Mouse (Mus musculus): ENCODE results near the gene Rundc1. TPM values are rescaled to one million over a fixed set of nuclear protein-coding genes. Genes with fewer than 3 reads are reported as not detected.

The Rundc1 gene
- total and polyA plus RNA-seq, 3 experiments, result 6.8 to 13.5 (median 10.7) TPM

DNA sequence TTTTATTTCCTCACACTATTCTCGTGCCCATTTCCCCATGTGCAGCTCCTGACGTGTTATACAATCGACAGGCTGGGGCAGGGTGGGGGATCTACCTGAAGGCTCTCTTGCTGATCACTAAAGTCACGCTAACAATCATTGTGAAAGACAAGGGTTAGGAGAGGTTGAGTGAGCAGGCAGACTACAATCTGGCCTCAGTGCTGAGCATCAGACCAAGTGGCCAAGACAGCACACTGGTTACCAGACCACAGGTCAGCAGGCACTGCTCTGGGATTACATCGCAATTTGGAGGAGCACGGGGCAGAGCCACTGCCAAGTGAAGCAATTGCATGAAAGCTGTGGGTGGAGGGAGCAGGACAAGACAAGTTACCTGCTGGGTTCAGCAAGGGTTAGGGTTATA lies 46.0 kb upstream of the Rundc1 start:
- H3K27ac ChIP-seq (ENCODE audit: insufficient read depth, low read depth), result no peak overlapping the region
- H3K9ac ChIP-seq (ENCODE audit: insufficient read depth, low read depth), result no peak overlapping the region
- dilution Hi-C loops (cut with MboI; ENCODE audit: extremely low pct_ligation_motif_present, extremely low pct_unique_long_range_greater_than_20kb, low sequenced_read_pairs), result no loop called here
- H3K4me1 ChIP-seq (ENCODE audit: control insufficient read depth in 1 of 2, insufficient read depth in 2 of 2), result peaks cover 12 to 24% of the 10 kb centered on the region in 2 experiments
- no peaks in the 10 kb centered on the region for H3K79me2 ChIP-seq (replicated peaks; ENCODE audit: control insufficient read depth, extremely low read depth, insufficient read depth, poor library complexity, severe bottlenecking)
- H3K4me3 ChIP-seq (replicated peaks in 1 of 3; ENCODE audit: low read depth in 2 of 3, low read length in 2 of 3, poor library complexity in 1 of 3), result no peak overlapping the region
- no peaks in the 10 kb centered on the region for H3K9me3 ChIP-seq (replicated peaks; ENCODE audit: low read length)
- no peaks in the 10 kb centered on the region for H3K36me3 ChIP-seq (replicated peaks in 1 of 2; ENCODE audit: control insufficient read depth in 1 of 2, insufficient read depth in 1 of 2, low read length in 1 of 2)
- H3K4me2 ChIP-seq (ENCODE audit: insufficient read depth, low read depth, poor library complexity, severe bottlenecking), result no peak overlapping the region
- TF ChIP-seq POLR2AphosphoS2 (IDR thresholded peaks at IDR 0.05; ENCODE audit: low read depth, low read length) (no peak), MEF2A (IDR thresholded peaks at IDR 0.05; ENCODE audit: borderline replicate concordance, low read depth, low read length) (no peak), ZC3H11A (IDR thresholded peaks at IDR 0.05; ENCODE audit: low read depth, low read length) (no peak), CHD1 (IDR thresholded peaks at IDR 0.05; ENCODE audit: low read depth, low read length) (no peak)
- H3K27me3 ChIP-seq (replicated peaks), result no peaks in the 10 kb centered on the region
- in situ Hi-C loops (cut with MboI; ENCODE audit: low pct_ligation_motif_present, low pct_unique_long_range_greater_than_20kb, low sequenced_read_pairs), result no loop called here
- DNase-seq (ENCODE audit: extremely low read depth), result no peak

DNA sequence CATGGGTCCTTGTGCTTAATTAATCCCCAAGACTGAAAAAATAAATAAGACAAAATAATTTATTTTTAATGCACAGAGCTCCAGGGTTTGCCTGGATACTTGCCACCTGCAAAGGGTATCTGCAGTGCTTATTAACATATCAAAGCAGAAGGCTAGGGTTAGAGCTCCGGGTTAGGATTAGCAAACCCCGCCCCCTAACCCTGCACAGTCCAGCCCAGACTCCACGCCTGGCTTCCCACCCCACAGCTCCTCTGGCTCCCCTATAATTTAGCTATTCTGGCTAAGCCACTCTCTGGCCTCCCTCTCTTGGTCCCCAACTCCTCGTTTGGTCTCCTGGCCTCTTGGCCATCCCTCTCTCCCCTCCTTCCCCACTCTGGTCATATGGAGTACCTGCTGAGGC lies 43.1 kb upstream of the Rundc1 start:
- no peaks in the 10 kb centered on the region for H3K36me3 ChIP-seq (replicated peaks in 1 of 2; ENCODE audit: control insufficient read depth in 1 of 2, insufficient read depth in 1 of 2, low read length in 1 of 2)
- no peaks in the 10 kb centered on the region for H3K9me3 ChIP-seq (replicated peaks; ENCODE audit: low read length)
- H3K9ac ChIP-seq (ENCODE audit: insufficient read depth, low read depth), result no peak overlapping the region
- dilution Hi-C loops (cut with MboI; ENCODE audit: extremely low pct_ligation_motif_present, extremely low pct_unique_long_range_greater_than_20kb, low sequenced_read_pairs), result no loop called here
- no peak overlapping the region for H3K27ac ChIP-seq (ENCODE audit: insufficient read depth, low read depth)
- H3K4me1 ChIP-seq (ENCODE audit: control insufficient read depth in 1 of 2, insufficient read depth in 2 of 2), result peaks cover 0 to 5% of the 10 kb centered on the region in 2 experiments; a peak in 1 of 4 replicates
- no peak for DNase-seq (ENCODE audit: extremely low read depth)
- in situ Hi-C loops (cut with MboI; ENCODE audit: low pct_ligation_motif_present, low pct_unique_long_range_greater_than_20kb, low sequenced_read_pairs), result no loop called here
- H3K79me2 ChIP-seq (replicated peaks; ENCODE audit: control insufficient read depth, extremely low read depth, insufficient read depth, poor library complexity, severe bottlenecking), result no peaks in the 10 kb centered on the region
- H3K4me3 ChIP-seq (replicated peaks in 1 of 3; ENCODE audit: low read depth in 2 of 3, low read length in 2 of 3, poor library complexity in 1 of 3), result no peak overlapping the region
- H3K27me3 ChIP-seq (replicated peaks), result no peaks in the 10 kb centered on the region
- H3K4me2 ChIP-seq (ENCODE audit: insufficient read depth, low read depth, poor library complexity, severe bottlenecking), result no peak overlapping the region
- TF ChIP-seq TCF12 (IDR thresholded peaks at IDR 0.05; ENCODE audit: low read depth, low read length) (no peak), MEF2A (IDR thresholded peaks at IDR 0.05; ENCODE audit: borderline replicate concordance, low read depth, low read length) (no peak), POLR2A (IDR thresholded peaks at IDR 0.05; ENCODE audit: low read depth, low read length) (no peak), ZNF384 (IDR thresholded peaks at IDR 0.05; ENCODE audit: low read depth, low read length) (no peak), RCOR1 (conservative IDR thresholded peaks at IDR 0.05; ENCODE audit: low read depth, low read length) (no peak), USF1 (IDR thresholded peaks at IDR 0.05; ENCODE audit: low read depth, low read length) (no peak), MYC (IDR thresholded peaks at IDR 0.05; ENCODE audit: low read depth, low read length) (no peak), JUND (conservative IDR thresholded peaks at IDR 0.05; ENCODE audit: low read depth, low read length) (no peak), ZKSCAN1 (IDR thresholded peaks at IDR 0.05; ENCODE audit: borderline replicate concordance, low read depth, low read length) (no peak), IRF4 (IDR thresholded peaks at IDR 0.05; ENCODE audit: low read depth, low read length) (no peak), CHD2 (IDR thresholded peaks at IDR 0.05; ENCODE audit: low read length) (no peak)

DNA sequence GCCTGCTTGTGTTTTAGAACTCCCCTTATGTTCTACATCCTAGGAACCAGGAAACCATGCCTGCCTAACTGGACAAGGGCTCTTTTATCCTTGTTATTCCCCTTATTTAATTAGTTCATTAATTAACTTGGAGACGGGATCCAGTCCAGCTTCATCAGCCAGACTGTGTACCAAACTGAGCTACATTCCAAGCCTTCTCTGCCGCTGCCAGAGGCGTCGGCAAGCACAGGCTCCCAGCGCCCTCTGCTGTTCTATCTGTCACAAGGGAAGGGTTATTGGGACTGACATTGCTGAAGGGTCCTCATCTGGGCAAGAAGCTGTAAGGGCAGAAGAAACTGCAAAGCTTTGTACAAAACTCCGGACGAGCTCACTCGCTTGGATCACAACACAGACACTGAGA lies 29.8 kb upstream of the Rundc1 start:
- in situ Hi-C loops (cut with MboI; ENCODE audit: low pct_ligation_motif_present, low pct_unique_long_range_greater_than_20kb, low sequenced_read_pairs), result loop anchor here (10.0 kb wide), 1 partner anchor 60 kb away; the partner anchor contains the start of gene Aoc3
- dilution Hi-C loops (cut with MboI; ENCODE audit: extremely low pct_ligation_motif_present, extremely low pct_unique_long_range_greater_than_20kb, low sequenced_read_pairs), result no loop called here
- Histone ChIP-seq H3K9me3 (replicated peaks; ENCODE audit: low read length) (no peaks in the 10 kb centered on the region), H3K9ac (ENCODE audit: insufficient read depth, low read depth) (no peak overlapping the region), H3K4me2 (ENCODE audit: insufficient read depth, low read depth, poor library complexity, severe bottlenecking) (no peak overlapping the region), H3K4me1 (ENCODE audit: control insufficient read depth in 1 of 2, insufficient read depth in 2 of 2) (peaks cover 3 to 5% of the 10 kb centered on the region in 2 experiments; a peak in 3 of 4 replicates), H3K27me3 (replicated peaks) (no peaks in the 10 kb centered on the region), H3K27ac (ENCODE audit: insufficient read depth, low read depth) (no peak overlapping the region), H3K79me2 (replicated peaks; ENCODE audit: control insufficient read depth, extremely low read depth, insufficient read depth, poor library complexity, severe bottlenecking) (no peaks in the 10 kb centered on the region), H3K36me3 (replicated peaks in 1 of 2; ENCODE audit: control insufficient read depth in 1 of 2, insufficient read depth in 1 of 2, low read length in 1 of 2) (no peaks in the 10 kb centered on the region), H3K4me3 (replicated peaks in 1 of 3; ENCODE audit: low read depth in 2 of 3, low read length in 2 of 3, poor library complexity in 1 of 3) (no peak overlapping the region)
- DNase-seq (ENCODE audit: extremely low read depth), result peak; percentile 78
- 0 out of 2 replicates have a peak, but pooled peaks have one; percentile 52 for TF ChIP-seq MEF2A (IDR thresholded peaks at IDR 0.05; ENCODE audit: borderline replicate concordance, low read depth, low read length)
- TF ChIP-seq NRF1 (IDR thresholded peaks at IDR 0.05; ENCODE audit: low read depth, low read length), result no peak
- no peak for TF ChIP-seq ZKSCAN1 (IDR thresholded peaks at IDR 0.05; ENCODE audit: borderline replicate concordance, low read depth, low read length)
- no peak for TF ChIP-seq ELF1 (IDR thresholded peaks at IDR 0.05; ENCODE audit: low read depth, low read length)
- TF ChIP-seq ETS1 (conservative IDR thresholded peaks at IDR 0.05; ENCODE audit: low read depth, low read length), result no peak
- no peak for TF ChIP-seq CHD1 (IDR thresholded peaks at IDR 0.05; ENCODE audit: low read depth, low read length)
- TF ChIP-seq JUN (IDR thresholded peaks at IDR 0.05; ENCODE audit: insufficient read depth, low read depth, low read length), result no peak
- TF ChIP-seq GABPA (IDR thresholded peaks at IDR 0.05; ENCODE audit: insufficient replicate concordance, low read depth, low read length), result no peak
- TF ChIP-seq UBTF (IDR thresholded peaks at IDR 0.05; ENCODE audit: low read depth, low read length), result no peak
- TF ChIP-seq ZMIZ1 (IDR thresholded peaks at IDR 0.05; ENCODE audit: low read depth, low read length), result no peak
- 0 out of 2 replicates have a peak, but pooled peaks have one; percentile 34 for TF ChIP-seq TBP (conservative IDR thresholded peaks at IDR 0.05; ENCODE audit: low read depth, low read length)
- no peak for TF ChIP-seq USF2 (conservative IDR thresholded peaks at IDR 0.05; ENCODE audit: low read depth, low read length)
- no peak for TF ChIP-seq TCF12 (IDR thresholded peaks at IDR 0.05; ENCODE audit: low read depth, low read length)
- no peak for TF ChIP-seq MAFK (IDR thresholded peaks at IDR 0.05; ENCODE audit: insufficient replicate concordance, low read length)
- TF ChIP-seq CHD2 (IDR thresholded peaks at IDR 0.05; ENCODE audit: low read length), result no peak
- no peak for TF ChIP-seq ZNF384 (IDR thresholded peaks at IDR 0.05; ENCODE audit: low read depth, low read length)

Data from CH12.LX (cell line).